Mouse (Mus musculus) olfactory bulb, adult 2 months (tissue): Measurements from ENCODE around the gene Snrpg.

Source experiments
- CTCF ChIP-seq: fragments of 200-500 bp; IDR thresholded peaks from 2 replicates; pipeline ENCODE4 v1.5.1; 2012; ENCODE audit warnings: low read depth, mild to moderate bottlenecking, low read length, moderate library complexity; ENCODE audit not compliant: insufficient read depth
- POLR2A ChIP-seq: fragments of 200-500 bp; IDR thresholded peaks from 2 replicates; pipeline ENCODE4 v1.6.1; 2012; ENCODE audit warnings: mild to moderate bottlenecking, low read depth, low read length, moderate library complexity; ENCODE audit not compliant: insufficient read depth

DNA sequence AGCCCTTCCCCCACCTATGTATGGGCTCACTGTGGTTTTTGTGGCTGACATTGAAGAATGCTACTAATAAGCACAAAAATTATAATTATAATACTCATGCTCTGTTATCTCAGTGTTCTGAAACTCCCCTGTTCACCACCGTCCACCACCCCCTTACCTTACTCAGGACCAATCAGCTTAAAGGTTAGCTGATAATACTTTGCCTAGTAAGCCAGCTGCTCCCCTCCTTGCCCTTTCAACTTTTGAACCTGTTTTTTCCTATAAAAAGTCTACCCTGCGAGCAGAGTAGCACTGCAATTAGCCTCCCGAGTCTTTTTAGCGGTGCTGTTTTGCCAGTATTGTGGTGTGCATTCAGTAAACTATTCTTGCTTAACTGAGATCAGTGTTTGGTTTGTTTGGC is 13.6 kb downstream of the Snrpg start:
- TF ChIP-seq CTCF = no peak
- no peak for TF ChIP-seq POLR2A
